Mouse (Mus musculus): ENCODE data around the gene Babam1. TPM values are rescaled to one million over a fixed set of nuclear protein-coding genes. Genes with fewer than 3 reads are reported as not detected.
A peak's percentile ranks its signal among the peaks of the same experiment; 100 is the strongest.

The Babam1 gene
- total RNA-seq, 2 experiments from 2014 or later: 89.1 to 96.7 TPM

DNA sequence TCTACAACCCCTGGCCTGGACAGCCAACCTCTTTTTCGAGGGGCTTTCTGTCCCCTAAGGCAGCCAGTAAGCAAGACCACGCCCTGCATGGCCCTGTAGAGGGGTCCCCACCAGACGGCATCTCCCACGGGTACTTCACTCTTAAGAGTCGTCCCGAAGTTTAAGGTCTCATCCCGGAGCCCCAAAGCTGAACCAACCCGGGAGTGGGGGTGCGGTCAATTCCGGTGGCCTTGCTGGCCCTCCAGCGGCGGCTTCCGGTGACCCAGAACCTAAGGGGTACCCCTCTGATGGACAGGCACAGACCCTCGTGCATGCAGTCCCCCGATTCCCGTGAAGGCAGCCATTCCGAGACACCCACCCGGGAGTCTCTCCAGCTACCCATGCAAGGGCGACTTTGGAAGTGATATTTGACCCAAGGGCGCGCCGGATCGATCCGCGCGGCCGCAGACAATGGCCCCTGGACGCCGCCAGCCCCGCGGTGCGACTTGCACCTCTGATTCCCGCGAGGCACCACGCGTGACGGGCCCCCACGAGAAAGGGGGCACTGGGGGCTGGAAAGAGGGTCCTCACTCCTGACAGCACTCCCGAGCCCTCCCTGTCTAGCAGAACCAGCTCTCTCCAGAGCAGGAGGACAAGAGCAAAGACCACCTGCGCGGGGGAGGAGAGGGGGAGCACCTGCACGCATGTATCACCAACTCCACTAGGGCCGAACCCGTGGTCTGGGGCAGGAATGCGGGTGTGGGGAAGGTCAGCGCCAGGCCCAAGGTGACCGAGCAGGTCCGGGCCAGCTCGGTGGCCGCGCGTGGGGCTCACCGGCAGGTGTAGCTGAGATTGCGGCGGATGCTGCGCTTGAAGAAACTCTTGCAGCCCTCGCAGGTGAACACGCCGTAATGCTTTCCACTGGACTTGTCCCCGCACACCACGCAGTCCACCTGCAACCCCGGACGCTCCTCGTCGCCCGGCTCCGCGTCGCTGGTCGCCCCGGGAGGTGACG lies 16.2 kb upstream of the Babam1 start:
- DNase-seq (ENCODE audit: low spot score in 2 of 2): no peak

DNA sequence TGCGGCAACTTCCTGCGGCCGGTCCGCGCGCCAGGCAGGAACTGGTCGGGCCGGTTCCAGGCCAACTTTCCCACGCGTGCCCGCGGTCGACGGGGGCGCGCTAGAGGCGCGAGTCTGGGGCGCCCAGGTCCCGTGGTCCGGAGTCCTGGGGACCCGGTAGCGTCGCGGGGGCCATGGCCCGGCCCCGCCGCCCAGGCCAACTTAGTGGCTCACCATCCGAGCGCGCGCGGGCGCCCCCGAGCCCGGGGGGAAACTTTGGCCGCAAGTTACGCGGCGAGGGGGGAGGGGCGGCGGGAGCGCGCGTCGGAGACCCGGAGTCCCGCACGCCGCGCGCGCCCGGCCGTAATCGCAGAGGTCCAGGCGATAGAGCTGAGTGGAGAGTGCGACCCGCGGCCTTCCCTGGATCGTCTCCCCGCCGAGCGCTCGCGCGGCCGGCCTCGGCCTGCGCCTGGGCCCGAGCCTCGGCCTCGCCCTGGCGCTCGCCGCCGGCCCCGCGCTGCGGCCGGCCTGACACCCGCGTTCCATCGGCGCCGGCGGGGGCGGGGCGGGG lies 15.2 kb upstream of the Babam1 start, which contains the start of gene Nr2f6:
Gene Nr2f6 (minus strand): TSS at position 540 of the 550 bp plus-strand sequence.
- peak in 1 of 2 experiments; percentile 59 for DNase-seq (ENCODE audit: low spot score in 2 of 2)

GRCm38 (mm10) chr8:71381971-71382961 lies 14.4 kb upstream of the Babam1 start:
- DNase-seq (ENCODE audit: low spot score in 2 of 2): peak; percentile 70 to 72

DNA sequence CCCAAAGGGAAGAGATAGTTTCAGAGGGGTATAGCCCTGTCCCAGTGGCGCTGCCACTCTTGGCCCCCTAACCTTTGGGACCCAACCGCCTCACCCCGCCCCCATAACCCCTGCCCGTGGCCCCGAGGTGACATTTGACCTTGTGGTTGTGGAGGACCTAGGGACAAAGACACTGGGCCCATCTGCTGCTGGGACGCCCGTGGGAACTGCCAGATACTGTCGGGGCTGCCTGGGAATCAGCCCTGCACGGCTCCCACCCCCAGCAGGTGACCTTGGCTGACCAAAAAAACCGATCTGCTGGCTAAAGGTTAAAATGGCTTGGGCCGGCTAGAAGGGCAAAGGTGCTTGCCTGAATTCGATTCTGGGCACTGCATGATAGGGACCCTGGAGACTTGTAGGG lies 13.3 kb upstream of the Babam1 start:
- no peak for DNase-seq (ENCODE audit: low spot score in 2 of 2)

DNA sequence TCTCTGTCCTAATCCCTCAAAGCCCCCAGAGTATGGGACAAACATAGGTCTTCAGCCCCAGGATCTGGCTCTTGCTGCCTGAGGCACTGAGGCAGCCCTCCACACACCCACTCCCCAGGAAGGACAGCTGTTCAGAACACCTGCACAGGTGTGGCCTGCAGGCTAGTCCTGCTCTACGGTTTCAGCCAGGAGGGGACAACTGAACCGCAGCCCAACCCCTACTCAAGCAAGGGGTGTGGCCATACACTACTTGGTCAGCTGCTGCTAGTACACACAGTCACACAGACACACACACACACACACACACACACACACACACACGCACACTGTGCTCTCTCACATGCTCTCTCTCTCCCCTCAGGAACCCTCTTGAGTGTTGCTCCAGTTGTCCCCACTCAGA lies 12.8 kb upstream of the Babam1 start:
- no peak for DNase-seq (ENCODE audit: low spot score in 2 of 2)

- DNase-seq (ENCODE audit: low spot score in 2 of 2): no peak
Observed at GRCm38 (mm10) chr8:71385212-71385835, 11.3 kb upstream of the Babam1 start.

GRCm38 (mm10) chr8:71388267-71388666 lies 8.4 kb upstream of the Babam1 start:
- no peak for DNase-seq (ENCODE audit: low spot score in 2 of 2)

DNA sequence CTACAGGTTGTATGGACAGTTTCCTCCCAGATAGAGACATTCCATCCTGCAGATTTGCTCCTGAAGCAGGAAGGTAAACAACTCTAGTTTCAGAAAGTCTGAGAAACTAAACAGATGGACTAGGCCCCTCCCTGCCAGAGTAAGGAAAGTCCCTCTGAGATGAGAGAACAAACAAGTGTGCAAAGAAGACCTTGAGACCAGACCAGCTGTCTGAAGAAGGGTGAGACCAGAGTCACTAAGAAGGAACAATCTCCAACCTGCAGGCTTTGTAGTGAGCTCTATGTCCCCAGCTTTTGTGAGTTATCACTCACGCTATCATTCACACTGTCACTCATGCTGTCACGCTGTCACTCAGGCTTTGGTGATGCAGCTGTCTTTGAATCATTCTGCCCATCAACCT lies 5.0 kb upstream of the Babam1 start:
- DNase-seq (ENCODE audit: low spot score in 2 of 2): no peak

DNA sequence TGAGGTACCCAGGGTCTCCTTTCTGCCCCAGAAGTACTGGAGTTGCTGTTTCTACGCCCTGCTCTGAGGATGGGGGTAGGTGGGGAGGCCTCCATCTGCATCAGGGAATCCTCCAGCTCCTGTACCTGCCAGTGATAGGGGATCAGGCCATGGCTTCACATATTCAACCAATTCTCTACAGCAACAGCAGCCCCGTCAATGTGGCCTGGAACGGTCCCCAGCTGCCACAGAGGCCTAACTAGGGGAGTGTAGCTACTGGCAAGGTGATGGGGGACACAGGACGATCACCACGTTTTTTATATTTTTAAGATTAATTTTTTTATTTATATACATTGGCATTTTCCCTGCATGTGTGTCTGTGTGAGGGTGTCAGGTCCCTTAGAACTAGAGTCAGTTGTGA lies 4.3 kb upstream of the Babam1 start:
- DNase-seq (ENCODE audit: low spot score in 2 of 2): no peak

- DNase-seq (ENCODE audit: low spot score in 2 of 2): no peak
Observed at GRCm38 (mm10) chr8:71392871-71393270, 3.8 kb upstream of the Babam1 start.

- no peak for DNase-seq (ENCODE audit: low spot score in 2 of 2)
Observed at GRCm38 (mm10) chr8:71394481-71394880, 2.2 kb upstream of the Babam1 start.

DNA sequence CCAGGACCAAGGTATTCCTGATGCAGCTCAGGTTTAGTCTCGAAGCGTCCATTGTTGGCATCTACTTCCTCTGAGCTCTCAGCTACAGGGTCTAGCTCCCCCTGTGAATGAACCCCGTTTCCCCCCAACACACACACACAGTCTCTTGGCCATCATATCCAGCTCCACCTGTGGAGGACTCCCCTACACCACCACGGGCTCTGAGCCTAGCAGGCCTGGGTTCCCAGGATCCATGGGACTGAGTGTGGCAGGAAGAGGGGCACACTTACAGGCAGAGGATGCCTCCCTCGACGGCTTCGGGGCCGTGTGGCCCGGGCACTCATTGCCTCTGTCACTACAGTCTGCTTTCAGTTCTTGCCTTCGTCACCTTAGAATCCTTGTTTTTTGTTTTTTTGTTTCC lies 1.6 kb upstream of the Babam1 start:
- DNase-seq (ENCODE audit: low spot score in 2 of 2): no peak

DNA sequence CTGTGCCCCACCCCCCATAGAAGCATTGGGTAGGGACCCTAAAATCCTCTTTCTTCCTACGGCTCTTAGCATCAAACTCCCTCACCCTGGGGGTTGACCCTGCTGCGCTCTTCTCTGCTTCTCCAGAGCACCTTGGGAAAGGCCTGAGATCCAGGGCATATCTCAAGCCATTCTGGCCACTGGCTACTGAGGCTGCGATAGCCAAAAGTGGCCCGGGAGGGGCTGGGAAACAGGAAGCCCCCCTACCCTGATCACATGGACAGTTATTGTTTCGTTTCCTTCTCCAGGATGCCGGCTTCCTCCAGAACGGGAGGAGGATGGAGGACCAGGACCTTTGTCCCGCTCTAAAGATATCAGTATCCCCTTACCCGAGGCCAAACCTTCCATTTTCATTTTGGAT lies 1.0 kb upstream of the Babam1 start, which contains the start of gene Ushbp1:
Gene Ushbp1 (minus strand): TSS at position 174 of the 400 bp plus-strand sequence.
- DNase-seq (ENCODE audit: low spot score in 2 of 2): no peak

DNA sequence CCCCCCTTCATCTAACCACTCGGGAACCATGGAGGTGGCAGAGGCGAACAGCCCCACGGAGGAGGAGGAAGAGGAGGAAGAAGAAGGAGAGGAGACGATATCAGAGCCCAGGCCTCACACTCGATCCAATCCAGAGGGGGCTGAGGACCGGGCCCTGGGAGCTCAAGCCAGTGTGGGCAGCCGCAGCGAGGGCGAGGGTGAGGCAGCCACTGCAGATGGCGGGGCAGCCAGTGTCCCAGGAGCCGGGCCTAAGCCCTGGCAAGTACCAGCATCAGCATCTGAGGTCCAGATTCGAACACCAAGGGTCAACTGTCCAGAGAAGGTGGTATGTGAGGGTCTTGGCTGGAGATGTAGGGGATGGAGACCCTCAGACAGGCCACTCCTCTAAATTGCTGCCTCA lies 1.0 kb downstream of the Babam1 start:
- DNase-seq (ENCODE audit: low spot score in 2 of 2): no peak

DNA sequence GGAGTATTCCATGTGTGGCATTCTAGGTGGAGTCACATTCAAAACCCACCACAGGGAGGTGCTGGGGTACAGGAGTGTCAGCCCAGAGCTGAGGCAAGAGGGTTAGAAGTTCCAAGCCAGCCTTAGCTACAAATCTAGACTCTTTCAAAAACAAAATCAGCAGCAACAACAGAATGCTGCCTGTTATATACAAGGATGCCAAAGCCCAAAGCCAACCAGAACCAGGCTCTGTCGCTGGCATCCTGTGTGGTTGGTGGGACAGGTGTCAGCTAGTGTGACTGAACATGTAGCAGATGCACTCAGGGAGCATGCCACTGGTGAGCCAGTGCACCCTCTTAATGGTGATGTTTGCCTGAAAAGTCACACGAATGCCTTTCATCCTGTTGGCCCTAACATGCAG lies 4.2 kb downstream of the Babam1 start:
- no peak for DNase-seq (ENCODE audit: low spot score in 2 of 2)

- DNase-seq (ENCODE audit: low spot score in 2 of 2): no peak
Observed at GRCm38 (mm10) chr8:71401454-71401853, 4.8 kb downstream of the Babam1 start.

DNA sequence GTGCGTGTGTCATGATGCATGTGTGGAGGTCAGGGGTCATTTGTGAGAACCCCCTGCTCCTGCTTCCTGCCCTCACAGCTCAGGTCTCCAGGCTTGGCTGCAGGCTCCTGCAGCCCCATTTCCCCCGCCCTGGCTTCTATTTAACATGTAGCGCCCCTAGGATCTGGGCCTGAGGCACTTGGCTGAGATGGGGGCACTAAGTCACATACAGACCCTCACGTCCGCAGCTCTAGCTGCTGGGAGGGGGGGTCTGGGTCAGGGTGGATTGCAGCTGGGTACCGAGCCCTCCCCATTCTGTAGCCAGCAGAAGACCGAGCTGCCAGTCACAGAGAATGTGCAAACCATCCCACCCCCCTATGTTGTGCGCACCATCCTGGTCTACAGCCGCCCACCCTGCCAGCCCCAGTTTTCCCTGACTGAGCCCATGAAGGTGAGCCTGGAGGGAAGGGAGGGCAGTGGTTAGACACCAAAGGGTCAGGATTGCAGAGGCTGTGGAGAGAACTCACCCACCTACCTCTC lies 5.8 kb downstream of the Babam1 start:
- DNase-seq (ENCODE audit: low spot score in 2 of 2): no peak

- no peak for DNase-seq (ENCODE audit: low spot score in 2 of 2)
Observed at GRCm38 (mm10) chr8:71403107-71403885, 6.6 kb downstream of the Babam1 start.

DNA sequence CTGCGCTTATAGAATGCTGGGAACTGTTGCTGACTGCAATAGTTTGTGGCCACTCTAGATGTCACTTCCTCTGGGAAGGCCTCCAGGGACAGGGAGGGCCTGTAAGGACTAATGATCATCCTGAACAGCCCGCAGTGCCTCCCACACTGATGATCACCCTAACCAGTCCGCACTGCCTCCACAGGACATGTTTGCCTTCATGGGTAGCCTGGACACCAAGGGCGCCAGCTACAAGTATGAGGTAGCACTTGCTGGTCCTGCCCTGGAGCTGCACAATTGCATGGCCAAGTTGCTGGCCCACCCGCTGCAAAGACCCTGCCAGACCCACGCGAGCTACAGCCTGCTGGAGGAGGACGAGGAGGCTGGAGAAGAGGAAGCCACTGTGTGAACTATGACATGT lies 7.3 kb downstream of the Babam1 start:
- no peak for DNase-seq (ENCODE audit: low spot score in 2 of 2)

DNA sequence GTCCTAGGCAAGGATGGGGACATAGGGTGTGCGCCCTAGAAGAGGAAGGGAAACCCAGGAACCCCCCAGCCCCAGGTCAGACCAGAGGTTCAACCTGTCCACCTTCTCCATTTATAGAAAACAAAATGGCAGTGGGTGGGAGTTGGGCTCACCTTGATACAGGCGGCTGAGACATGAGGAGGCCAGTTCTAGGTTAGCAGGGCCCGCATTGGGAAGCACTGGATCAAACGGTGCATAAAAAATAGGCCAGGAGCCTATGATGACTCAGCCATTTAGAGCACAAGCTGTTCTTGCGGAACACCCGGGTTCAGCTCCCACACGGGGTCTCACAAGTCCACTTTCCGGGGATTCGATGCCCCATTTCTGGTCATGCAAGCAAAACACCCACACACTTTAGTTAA lies 8.3 kb downstream of the Babam1 start:
- DNase-seq (ENCODE audit: low spot score in 2 of 2): no peak

Measured in layer of hippocampus, postnatal 14 days (tissue).